Mouse (Mus musculus) spleen, postnatal 10 days (tissue): Measurements from ENCODE around the gene Pde11a.

Experiments
- DNase-seq, 2 experiments: peaks; one replicate each; pipeline ENCODE4 v3.0.0; 2021 to 2022; ENCODE audit warnings: low spot score in 2 of 2

Pde11a gene

GRCm38 (mm10) chr2:76320336-76320735 is 18.2 kb downstream of the Pde11a start:
- no peak for DNase-seq

- DNase-seq = no peak
Measured at GRCm38 (mm10) chr2:76319231-76319630, 19.3 kb downstream of the Pde11a start.

- no peak for DNase-seq
Measured at GRCm38 (mm10) chr2:76287671-76288070, 50.9 kb downstream of the Pde11a start.

- no peak for DNase-seq
Measured at GRCm38 (mm10) chr2:76286288-76286740, 52.3 kb downstream of the Pde11a start.

GRCm38 (mm10) chr2:76285150-76285549 is 53.4 kb downstream of the Pde11a start:
- DNase-seq = no peak

- DNase-seq = no peak
Measured at GRCm38 (mm10) chr2:76283378-76284132, 55.0 kb downstream of the Pde11a start.

GRCm38 (mm10) chr2:76269494-76269893 is 69.1 kb downstream of the Pde11a start:
- no peak for DNase-seq

- no peak for DNase-seq
Measured at GRCm38 (mm10) chr2:76267335-76267734, 71.2 kb downstream of the Pde11a start.

- DNase-seq = no peak
Measured at GRCm38 (mm10) chr2:76266622-76267021, 72.0 kb downstream of the Pde11a start.

- no peak for DNase-seq
Measured at GRCm38 (mm10) chr2:76264258-76264657, 74.3 kb downstream of the Pde11a start.

GRCm38 (mm10) chr2:76262661-76263060 is 75.9 kb downstream of the Pde11a start:
- DNase-seq = no peak

GRCm38 (mm10) chr2:76254833-76255232 is 83.7 kb downstream of the Pde11a start:
- peak; percentile 6 to 52 for DNase-seq

GRCm38 (mm10) chr2:76251379-76251778 is 87.2 kb downstream of the Pde11a start:
- no peak for DNase-seq

GRCm38 (mm10) chr2:76248242-76248641 is 90.3 kb downstream of the Pde11a start:
- no peak for DNase-seq

GRCm38 (mm10) chr2:76239175-76239574 is 99.4 kb downstream of the Pde11a start:
- DNase-seq = no peak

- DNase-seq = no peak
Measured at GRCm38 (mm10) chr2:76238496-76238895, 100.1 kb downstream of the Pde11a start.

- DNase-seq = no peak
Measured at GRCm38 (mm10) chr2:76237638-76238420, 100.7 kb downstream of the Pde11a start.

- no peak for DNase-seq
Measured at GRCm38 (mm10) chr2:76220364-76221108, 118.0 kb downstream of the Pde11a start.

- DNase-seq = no peak
Measured at GRCm38 (mm10) chr2:76219540-76219939, 119.0 kb downstream of the Pde11a start.

- DNase-seq = peak; percentile 9 to 65
Measured at GRCm38 (mm10) chr2:76216146-76216545, 122.4 kb downstream of the Pde11a start.

GRCm38 (mm10) chr2:76215219-76215618 is 123.4 kb downstream of the Pde11a start:
- no peak for DNase-seq

- no peak for DNase-seq
Measured at GRCm38 (mm10) chr2:76185126-76185525, 153.4 kb downstream of the Pde11a start.
